Mouse (Mus musculus): ENCODE measurements around the gene S100a1. TPM values are rescaled to one million over a fixed set of nuclear protein-coding genes. Genes with fewer than 3 reads are reported as not detected.

S100a1 gene
- polyA plus RNA-seq, 1 experiment from 2014 or later, result 137 TPM

- H3K4me3 ChIP-seq (ENCODE audit: low read depth, low read length), result no peak overlapping the region
- peaks cover 24% of the 10 kb centered on the region for H3K36me3 ChIP-seq (ENCODE audit: control insufficient read depth, insufficient read depth, low read length)
- ATAC-seq (replicated peaks; ENCODE audit: insufficient number of reproducible peaks, low FRiP score, low TSS enrichment), result no peak
- no peak overlapping the region for H3K9ac ChIP-seq (ENCODE audit: low read depth, low read length)
- no peaks in the 10 kb centered on the region for H3K9me3 ChIP-seq (replicated peaks; ENCODE audit: control insufficient read depth, low read length)
- no peak overlapping the region for H3K27ac ChIP-seq (ENCODE audit: low read depth, low read length)
- H3K4me1 ChIP-seq (ENCODE audit: control insufficient read depth, insufficient read depth, low read length), result peaks cover 10% of the 10 kb centered on the region
- H3K27me3 ChIP-seq (ENCODE audit: control insufficient read depth, insufficient read depth, low read length), result no peaks in the 10 kb centered on the region
- 83% methylated on average over 3 of the region's 3 CpGs for WGBS (ENCODE audit: insufficient replicate concordance)
- H3K4me2 ChIP-seq, result no peak overlapping the region
Measured at GRCm38 (mm10) chr3:90506362-90506761, 7.8 kb downstream of the S100a1 start.

GRCm38 (mm10) chr3:90505216-90505615 is 9.0 kb downstream of the S100a1 start:
- no peaks in the 10 kb centered on the region for H3K9me3 ChIP-seq (replicated peaks; ENCODE audit: control insufficient read depth, low read length)
- H3K36me3 ChIP-seq (ENCODE audit: control insufficient read depth, insufficient read depth, low read length), result peaks cover 25% of the 10 kb centered on the region
- no peaks in the 10 kb centered on the region for H3K27me3 ChIP-seq (ENCODE audit: control insufficient read depth, insufficient read depth, low read length)
- WGBS (ENCODE audit: insufficient replicate concordance), result 89% methylated on average over 5 of the region's 5 CpGs
- peaks cover 10% of the 10 kb centered on the region for H3K4me1 ChIP-seq (ENCODE audit: control insufficient read depth, insufficient read depth, low read length)
- no peak overlapping the region for H3K9ac ChIP-seq (ENCODE audit: low read depth, low read length)
- H3K27ac ChIP-seq (ENCODE audit: low read depth, low read length), result no peak overlapping the region
- H3K4me3 ChIP-seq (ENCODE audit: low read depth, low read length), result no peak overlapping the region
- no peak for ATAC-seq (replicated peaks; ENCODE audit: insufficient number of reproducible peaks, low FRiP score, low TSS enrichment)
- H3K4me2 ChIP-seq, result no peak overlapping the region

GRCm38 (mm10) chr3:90503444-90503843 is 10.7 kb downstream of the S100a1 start:
- H3K36me3 ChIP-seq (ENCODE audit: control insufficient read depth, insufficient read depth, low read length), result peaks cover 31% of the 10 kb centered on the region

GRCm38 (mm10) chr3:90497597-90497996 is 16.6 kb downstream of the S100a1 start:
- no peaks in the 10 kb centered on the region for H3K4me1 ChIP-seq (ENCODE audit: control insufficient read depth, insufficient read depth, low read length)
- ATAC-seq (replicated peaks; ENCODE audit: insufficient number of reproducible peaks, low FRiP score, low TSS enrichment), result no peak
- H3K36me3 ChIP-seq (ENCODE audit: control insufficient read depth, insufficient read depth, low read length), result peaks cover 25% of the 10 kb centered on the region
- H3K27ac ChIP-seq (ENCODE audit: low read depth, low read length), result no peak overlapping the region
- no peak overlapping the region for H3K4me2 ChIP-seq
- no peaks in the 10 kb centered on the region for H3K9me3 ChIP-seq (replicated peaks; ENCODE audit: control insufficient read depth, low read length)
- no peak overlapping the region for H3K4me3 ChIP-seq (ENCODE audit: low read depth, low read length)
- H3K9ac ChIP-seq (ENCODE audit: low read depth, low read length), result no peak overlapping the region
- no peaks in the 10 kb centered on the region for H3K27me3 ChIP-seq (ENCODE audit: control insufficient read depth, insufficient read depth, low read length)

More at GRCm38 (mm10) chr3:90503444-90503843, 10.7 kb downstream of the S100a1 start:
- Histone ChIP-seq H3K9me3 (replicated peaks; ENCODE audit: control insufficient read depth, low read length) (no peaks in the 10 kb centered on the region), H3K27me3 (ENCODE audit: control insufficient read depth, insufficient read depth, low read length) (no peaks in the 10 kb centered on the region), H3K4me2 (no peak overlapping the region), H3K4me1 (ENCODE audit: control insufficient read depth, insufficient read depth, low read length) (peaks cover 10% of the 10 kb centered on the region), H3K4me3 (ENCODE audit: low read depth, low read length) (no peak overlapping the region), H3K27ac (ENCODE audit: low read depth, low read length) (no peak overlapping the region), H3K9ac (ENCODE audit: low read depth, low read length) (no peak overlapping the region)
- 90% methylated on average over 4 of the region's 4 CpGs for WGBS (ENCODE audit: insufficient replicate concordance)
- no peak for ATAC-seq (replicated peaks; ENCODE audit: insufficient number of reproducible peaks, low FRiP score, low TSS enrichment)

- Histone ChIP-seq H3K36me3 (ENCODE audit: control insufficient read depth, insufficient read depth, low read length) (peaks cover 20% of the 10 kb centered on the region), H3K9ac (ENCODE audit: low read depth, low read length) (no peak overlapping the region), H3K9me3 (replicated peaks; ENCODE audit: control insufficient read depth, low read length) (no peaks in the 10 kb centered on the region), H3K4me2 (no peak overlapping the region), H3K4me3 (ENCODE audit: low read depth, low read length) (no peak overlapping the region), H3K27me3 (ENCODE audit: control insufficient read depth, insufficient read depth, low read length) (no peaks in the 10 kb centered on the region), H3K4me1 (ENCODE audit: control insufficient read depth, insufficient read depth, low read length) (no peaks in the 10 kb centered on the region), H3K27ac (ENCODE audit: low read depth, low read length) (no peak overlapping the region)
- 89% methylated on average over 7 of the region's 7 CpGs for WGBS (ENCODE audit: insufficient replicate concordance)
- no peak for ATAC-seq (replicated peaks; ENCODE audit: insufficient number of reproducible peaks, low FRiP score, low TSS enrichment)
Measured at GRCm38 (mm10) chr3:90495850-90496525, 18.2 kb downstream of the S100a1 start.

- H3K4me3 ChIP-seq (ENCODE audit: low read depth, low read length), result no peak overlapping the region
- no peak overlapping the region for H3K27ac ChIP-seq (ENCODE audit: low read depth, low read length)
- H3K9me3 ChIP-seq (replicated peaks; ENCODE audit: control insufficient read depth, low read length), result no peaks in the 10 kb centered on the region
- H3K9ac ChIP-seq (ENCODE audit: low read depth, low read length), result no peak overlapping the region
- H3K4me1 ChIP-seq (ENCODE audit: control insufficient read depth, insufficient read depth, low read length), result peaks cover 6% of the 10 kb centered on the region; the same call in 1 of the 2 replicates
- 62% methylated on average over 4 of the region's 4 CpGs for WGBS (ENCODE audit: insufficient replicate concordance)
- H3K36me3 ChIP-seq (ENCODE audit: control insufficient read depth, insufficient read depth, low read length), result peaks cover 15% of the 10 kb centered on the region
- H3K4me2 ChIP-seq, result no peak overlapping the region
- ATAC-seq (replicated peaks; ENCODE audit: insufficient number of reproducible peaks, low FRiP score, low TSS enrichment), result no peak
- H3K27me3 ChIP-seq (ENCODE audit: control insufficient read depth, insufficient read depth, low read length), result no peaks in the 10 kb centered on the region
Measured at GRCm38 (mm10) chr3:90493831-90494540, 20.2 kb downstream of the S100a1 start.

GRCm38 (mm10) chr3:90491350-90491749 is 22.8 kb downstream of the S100a1 start:
- no peak for ATAC-seq (replicated peaks; ENCODE audit: insufficient number of reproducible peaks, low FRiP score, low TSS enrichment)
- Histone ChIP-seq H3K4me3 (ENCODE audit: low read depth, low read length) (no peak overlapping the region), H3K9ac (ENCODE audit: low read depth, low read length) (no peak overlapping the region), H3K4me2 (no peak overlapping the region), H3K4me1 (ENCODE audit: control insufficient read depth, insufficient read depth, low read length) (peaks cover 6% of the 10 kb centered on the region; the same call in 1 of the 2 replicates), H3K36me3 (ENCODE audit: control insufficient read depth, insufficient read depth, low read length) (peaks cover 13% of the 10 kb centered on the region), H3K27ac (ENCODE audit: low read depth, low read length) (no peak overlapping the region), H3K27me3 (ENCODE audit: control insufficient read depth, insufficient read depth, low read length) (no peaks in the 10 kb centered on the region), H3K9me3 (replicated peaks; ENCODE audit: control insufficient read depth, low read length) (no peaks in the 10 kb centered on the region)
- WGBS (ENCODE audit: insufficient replicate concordance), result 45% methylated on average over 2 of the region's 2 CpGs

- peaks cover 6% of the 10 kb centered on the region; the same call in 1 of the 2 replicates for H3K4me1 ChIP-seq (ENCODE audit: control insufficient read depth, insufficient read depth, low read length)
- H3K9ac ChIP-seq (ENCODE audit: low read depth, low read length), result peak within 1 kb of the TSS; percentile 80
- no peaks in the 10 kb centered on the region for H3K27me3 ChIP-seq (ENCODE audit: control insufficient read depth, insufficient read depth, low read length)
- peak within 1 kb of the TSS; percentile 41; the same call in 1 of the 2 replicates for H3K27ac ChIP-seq (ENCODE audit: low read depth, low read length)
- H3K9me3 ChIP-seq (replicated peaks; ENCODE audit: control insufficient read depth, low read length), result no peaks in the 10 kb centered on the region
- H3K4me3 ChIP-seq (ENCODE audit: low read depth, low read length), result peak within 1 kb of the TSS; percentile 69
- H3K4me2 ChIP-seq, result peak within 1 kb of the TSS; percentile 73
- peak; percentile 94 for ATAC-seq (replicated peaks; ENCODE audit: insufficient number of reproducible peaks, low FRiP score, low TSS enrichment)
- WGBS (ENCODE audit: insufficient replicate concordance), result under 1% methylated on average over 37 of the region's 37 CpGs
- H3K36me3 ChIP-seq (ENCODE audit: control insufficient read depth, insufficient read depth, low read length), result peaks cover 15% of the 10 kb centered on the region
Measured at GRCm38 (mm10) chr3:90490696-90491256, 23.4 kb downstream of the S100a1 start, which contains the start of gene Snapin. Gene Snapin (minus strand): TSS chr3:90491033.
